Mouse (Mus musculus): ENCODE measurements around the gene Nip7.

GRCm38 (mm10) chr8:107036626-107037025 lies 20.1 kb upstream of the Nip7 start:
- TF ChIP-seq CTCF (IDR thresholded peaks at IDR 0.05; ENCODE audit: low read depth, low read length), result no peak
- no peak for TF ChIP-seq POLR2A (IDR thresholded peaks at IDR 0.05; ENCODE audit: extremely low read depth, insufficient read depth, low read length)

Data from liver, adult 2 months (tissue).